Mouse (Mus musculus): ENCODE measurements around the gene Tnrc6c. TPM values are rescaled to one million over a fixed set of nuclear protein-coding genes. Genes with fewer than 3 reads are reported as not detected.
A peak's percentile ranks its signal among the peaks of the same experiment; 100 is the strongest.

The Tnrc6c gene
- polyA plus RNA-seq, 1 experiment from 2014 or later: 8.7 TPM

DNA sequence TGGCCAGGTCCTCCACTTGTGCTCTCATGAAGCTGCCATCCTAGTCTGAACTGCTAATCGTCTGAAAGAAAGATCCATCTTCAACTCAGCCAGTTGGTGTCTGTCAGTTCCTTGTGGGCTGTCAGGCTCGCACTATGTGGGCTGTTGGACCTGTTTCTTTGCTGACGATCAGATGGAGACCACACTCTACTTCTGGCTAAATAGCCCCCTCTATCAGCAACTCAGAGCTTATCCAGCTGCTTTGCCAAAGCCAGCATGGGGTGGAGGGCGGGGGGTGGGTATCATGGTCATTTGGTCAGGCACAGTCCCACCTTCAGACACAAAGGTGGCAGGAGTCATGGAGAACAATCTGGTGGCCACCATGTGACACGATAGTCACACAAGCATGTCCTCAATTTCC, 42.2 kb upstream of the Tnrc6c start:
- Histone ChIP-seq H3K4me3 (ENCODE audit: control insufficient read depth in 1 of 2, insufficient read depth in 1 of 2, low read depth in 1 of 2, low read length in 2 of 2) (no peak overlapping the region), H3K4me1 (ENCODE audit: control insufficient read depth in 2 of 2, insufficient read depth in 2 of 2, low read length in 2 of 2) (peaks cover 0 to 2% of the 10 kb centered on the region in 2 experiments; a peak in 1 of 4 replicates), H3K36me3 (ENCODE audit: control insufficient read depth, insufficient read depth, low read length) (no peaks in the 10 kb centered on the region), H3K9ac (ENCODE audit: low read length) (no peak overlapping the region), H3K27ac (replicated peaks in 1 of 2; ENCODE audit: control insufficient read depth in 1 of 2, insufficient read depth in 1 of 2, low read depth in 2 of 2, low read length in 2 of 2) (no peak overlapping the region), H3K9me3 (ENCODE audit: control insufficient read depth, low read length) (no peaks in the 10 kb centered on the region), H3K27me3 (ENCODE audit: control insufficient read depth, insufficient read depth, low read length) (peaks cover 44% of the 10 kb centered on the region), H3K4me2 (ENCODE audit: low read length) (peak overlapping the region; percentile 66; the same call in 1 of the 2 replicates)
- ATAC-seq (ENCODE audit: insufficient number of reproducible peaks, insufficient read depth, low FRiP score, low read depth): no peak
- WGBS: 32% methylated on average over 5 of the region's 5 CpGs

DNA sequence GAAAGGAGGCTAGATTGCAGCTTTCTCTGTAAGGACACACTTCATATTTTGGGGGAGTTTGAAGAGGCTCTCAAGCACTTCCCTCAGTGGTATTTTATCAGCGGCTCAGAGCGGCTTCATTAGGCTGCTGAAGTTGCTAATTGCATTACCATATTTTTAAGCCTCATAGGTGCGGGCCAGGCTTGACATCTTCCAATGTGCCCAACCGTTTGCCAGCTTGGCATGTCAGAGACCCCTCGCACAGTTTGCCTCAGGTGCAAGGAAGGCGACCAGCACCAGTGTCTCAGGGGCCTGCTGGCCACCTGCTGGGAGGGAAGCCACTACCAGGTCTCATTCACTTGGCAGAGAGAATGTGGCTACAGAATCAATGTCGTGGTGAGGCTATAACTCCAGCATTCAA, 41.2 kb upstream of the Tnrc6c start:
- Histone ChIP-seq H3K27ac (replicated peaks in 1 of 2; ENCODE audit: control insufficient read depth in 1 of 2, insufficient read depth in 1 of 2, low read depth in 2 of 2, low read length in 2 of 2) (no peak overlapping the region), H3K9me3 (ENCODE audit: control insufficient read depth, low read length) (no peaks in the 10 kb centered on the region), H3K4me1 (ENCODE audit: control insufficient read depth in 2 of 2, insufficient read depth in 2 of 2, low read length in 2 of 2) (peaks cover 3 to 10% of the 10 kb centered on the region in 2 experiments; a peak in 3 of 4 replicates), H3K27me3 (ENCODE audit: control insufficient read depth, insufficient read depth, low read length) (peaks cover 53% of the 10 kb centered on the region), H3K9ac (ENCODE audit: low read length) (no peak overlapping the region), H3K36me3 (ENCODE audit: control insufficient read depth, insufficient read depth, low read length) (no peaks in the 10 kb centered on the region), H3K4me3 (ENCODE audit: control insufficient read depth in 1 of 2, insufficient read depth in 1 of 2, low read depth in 1 of 2, low read length in 2 of 2) (no peak overlapping the region), H3K4me2 (ENCODE audit: low read length) (no peak overlapping the region)
- no peak for ATAC-seq (ENCODE audit: insufficient number of reproducible peaks, insufficient read depth, low FRiP score, low read depth)
- 49% methylated on average over 7 of the region's 7 CpGs for WGBS

DNA sequence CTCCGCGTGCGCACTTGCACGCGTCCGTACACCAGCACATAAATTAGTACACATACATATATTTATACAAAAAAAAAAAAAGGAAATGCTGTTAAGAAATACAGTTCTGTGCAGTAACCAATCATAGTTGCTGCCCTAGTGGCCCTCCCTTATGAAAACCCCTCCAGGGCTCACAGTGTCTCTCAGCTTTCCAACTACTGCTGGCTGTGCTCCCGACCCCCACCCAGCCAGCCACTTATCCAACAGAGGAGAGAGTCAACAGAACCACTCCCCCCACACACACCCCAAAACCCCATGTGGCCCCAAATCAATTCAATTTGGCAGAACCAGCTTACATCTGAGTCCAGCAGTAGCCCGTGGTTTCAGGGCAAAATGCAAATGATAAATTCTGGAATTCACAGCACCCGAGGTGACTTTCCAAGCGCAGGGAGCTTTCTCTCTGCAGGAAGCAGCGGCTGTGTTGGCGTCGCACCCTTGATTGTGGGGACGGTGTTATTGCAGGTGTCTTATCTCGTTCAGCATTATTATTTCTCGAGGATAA, 36.7 kb upstream of the Tnrc6c start:
- Histone ChIP-seq H3K4me2 (ENCODE audit: low read length) (peak overlapping the region; percentile 36), H3K27me3 (ENCODE audit: control insufficient read depth, insufficient read depth, low read length) (peaks cover 40% of the 10 kb centered on the region), H3K4me1 (ENCODE audit: control insufficient read depth in 2 of 2, insufficient read depth in 2 of 2, low read length in 2 of 2) (peaks cover 5 to 10% of the 10 kb centered on the region in 2 experiments; a peak in 3 of 4 replicates), H3K27ac (replicated peaks in 1 of 2; ENCODE audit: control insufficient read depth in 1 of 2, insufficient read depth in 1 of 2, low read depth in 2 of 2, low read length in 2 of 2) (no peak overlapping the region), H3K36me3 (ENCODE audit: control insufficient read depth, insufficient read depth, low read length) (no peaks in the 10 kb centered on the region), H3K9ac (ENCODE audit: low read length) (no peak overlapping the region; the same call in 1 of the 2 replicates), H3K4me3 (ENCODE audit: control insufficient read depth in 1 of 2, insufficient read depth in 1 of 2, low read depth in 1 of 2, low read length in 2 of 2) (peak overlapping the region in 1 of 2 experiments; percentile 4; a peak in 1 of 4 replicates), H3K9me3 (ENCODE audit: control insufficient read depth, low read length) (no peaks in the 10 kb centered on the region)
- 19% methylated on average over 16 of the region's 16 CpGs for whole genome bisulfite sequencing
- no peak for ATAC-seq (ENCODE audit: insufficient number of reproducible peaks, insufficient read depth, low FRiP score, low read depth)

- no peak for ATAC-seq (ENCODE audit: insufficient number of reproducible peaks, insufficient read depth, low FRiP score, low read depth)
- Histone ChIP-seq H3K9me3 (ENCODE audit: control insufficient read depth, low read length) (no peaks in the 10 kb centered on the region), H3K27ac (replicated peaks in 1 of 2; ENCODE audit: control insufficient read depth in 1 of 2, insufficient read depth in 1 of 2, low read depth in 2 of 2, low read length in 2 of 2) (no peak overlapping the region), H3K36me3 (ENCODE audit: control insufficient read depth, insufficient read depth, low read length) (no peaks in the 10 kb centered on the region), H3K4me3 (ENCODE audit: control insufficient read depth in 1 of 2, insufficient read depth in 1 of 2, low read depth in 1 of 2, low read length in 2 of 2) (no peak overlapping the region), H3K9ac (ENCODE audit: low read length) (no peak overlapping the region; the same call in 1 of the 2 replicates), H3K4me2 (ENCODE audit: low read length) (peak overlapping the region; percentile 36; the same call in 1 of the 2 replicates), H3K4me1 (ENCODE audit: control insufficient read depth in 2 of 2, insufficient read depth in 2 of 2, low read length in 2 of 2) (peaks cover 5 to 10% of the 10 kb centered on the region in 2 experiments; a peak in 3 of 4 replicates), H3K27me3 (ENCODE audit: control insufficient read depth, insufficient read depth, low read length) (peaks cover 37% of the 10 kb centered on the region)
- WGBS: 16% methylated on average over 3 of the region's 3 CpGs
Observed at GRCm38 (mm10) chr11:117618214-117618613, 35.9 kb upstream of the Tnrc6c start.

DNA sequence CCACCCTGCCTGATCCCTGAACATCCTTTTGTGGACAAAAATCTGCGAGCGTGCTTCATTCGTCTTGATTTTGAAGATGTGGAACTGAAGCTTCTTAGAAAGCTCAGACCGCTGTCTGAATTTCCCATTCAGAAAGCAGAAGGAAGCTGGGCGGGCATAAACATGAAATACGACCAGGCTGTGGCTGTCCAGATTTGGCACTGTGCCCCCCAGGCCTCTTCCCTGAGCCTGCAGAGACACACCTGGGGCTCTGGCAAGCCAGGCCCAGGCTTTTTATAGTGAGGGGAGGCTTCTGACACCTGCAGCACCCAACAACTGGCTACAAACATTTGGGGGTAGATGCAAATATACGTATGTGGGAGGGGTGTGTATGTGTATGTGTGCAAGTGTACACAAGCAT, 35.3 kb upstream of the Tnrc6c start:
- no peak overlapping the region for H3K4me3 ChIP-seq (ENCODE audit: control insufficient read depth in 1 of 2, insufficient read depth in 1 of 2, low read depth in 1 of 2, low read length in 2 of 2)
- no peak for ATAC-seq (ENCODE audit: insufficient number of reproducible peaks, insufficient read depth, low FRiP score, low read depth)
- peaks cover 37% of the 10 kb centered on the region for H3K27me3 ChIP-seq (ENCODE audit: control insufficient read depth, insufficient read depth, low read length)
- H3K9me3 ChIP-seq (ENCODE audit: control insufficient read depth, low read length): no peaks in the 10 kb centered on the region
- H3K4me1 ChIP-seq (ENCODE audit: control insufficient read depth in 2 of 2, insufficient read depth in 2 of 2, low read length in 2 of 2): peaks cover 5 to 10% of the 10 kb centered on the region in 2 experiments; a peak in 3 of 4 replicates
- H3K27ac ChIP-seq (replicated peaks in 1 of 2; ENCODE audit: control insufficient read depth in 1 of 2, insufficient read depth in 1 of 2, low read depth in 2 of 2, low read length in 2 of 2): no peak overlapping the region
- WGBS: 81% methylated on average over 7 of the region's 7 CpGs
- H3K36me3 ChIP-seq (ENCODE audit: control insufficient read depth, insufficient read depth, low read length): no peaks in the 10 kb centered on the region
- no peak overlapping the region for H3K9ac ChIP-seq (ENCODE audit: low read length)
- H3K4me2 ChIP-seq (ENCODE audit: low read length): no peak overlapping the region

DNA sequence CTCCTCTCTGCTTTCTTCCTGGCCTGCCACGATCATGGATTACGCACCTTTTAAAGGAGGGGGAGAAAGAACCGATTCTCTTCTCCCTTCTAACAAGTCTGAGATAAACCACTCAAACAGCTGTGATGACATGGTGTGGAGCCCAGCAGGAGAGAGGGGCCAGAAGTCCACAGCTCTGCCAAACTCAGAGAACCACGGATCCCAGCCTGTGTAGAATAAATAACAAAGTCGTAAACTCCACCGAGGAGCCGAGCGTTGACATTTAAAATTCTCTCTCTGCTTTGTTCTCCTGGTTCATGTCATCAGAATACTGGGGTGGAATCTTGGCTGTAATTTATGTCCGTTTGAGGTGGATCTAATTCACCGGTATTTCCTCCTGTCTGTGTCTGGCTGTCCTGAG, 34.5 kb upstream of the Tnrc6c start:
- no peak for ATAC-seq (ENCODE audit: insufficient number of reproducible peaks, insufficient read depth, low FRiP score, low read depth)
- Histone ChIP-seq H3K36me3 (ENCODE audit: control insufficient read depth, insufficient read depth, low read length) (no peaks in the 10 kb centered on the region), H3K27ac (replicated peaks in 1 of 2; ENCODE audit: control insufficient read depth in 1 of 2, insufficient read depth in 1 of 2, low read depth in 2 of 2, low read length in 2 of 2) (no peak overlapping the region), H3K27me3 (ENCODE audit: control insufficient read depth, insufficient read depth, low read length) (peaks cover 32% of the 10 kb centered on the region), H3K4me3 (ENCODE audit: control insufficient read depth in 1 of 2, insufficient read depth in 1 of 2, low read depth in 1 of 2, low read length in 2 of 2) (no peak overlapping the region), H3K9me3 (ENCODE audit: control insufficient read depth, low read length) (no peaks in the 10 kb centered on the region), H3K4me1 (ENCODE audit: control insufficient read depth in 2 of 2, insufficient read depth in 2 of 2, low read length in 2 of 2) (peaks cover 5 to 10% of the 10 kb centered on the region in 2 experiments; a peak in 3 of 4 replicates), H3K9ac (ENCODE audit: low read length) (no peak overlapping the region; the same call in 1 of the 2 replicates), H3K4me2 (ENCODE audit: low read length) (no peak overlapping the region)
- WGBS: 37% methylated on average over 10 of the region's 10 CpGs

- ATAC-seq (ENCODE audit: insufficient number of reproducible peaks, insufficient read depth, low FRiP score, low read depth): no peak
- H3K36me3 ChIP-seq (ENCODE audit: control insufficient read depth, insufficient read depth, low read length): no peaks in the 10 kb centered on the region
- 75% methylated on average over 4 of the region's 4 CpGs for WGBS
Observed at GRCm38 (mm10) chr11:117625196-117625595, 28.9 kb upstream of the Tnrc6c start.

GRCm38 (mm10) chr11:117626557-117626956, 27.5 kb upstream of the Tnrc6c start:
- H3K27me3 ChIP-seq (ENCODE audit: control insufficient read depth, insufficient read depth, low read length): peaks cover 21% of the 10 kb centered on the region
- H3K36me3 ChIP-seq (ENCODE audit: control insufficient read depth, insufficient read depth, low read length): no peaks in the 10 kb centered on the region
- H3K27ac ChIP-seq (replicated peaks in 1 of 2; ENCODE audit: control insufficient read depth in 1 of 2, insufficient read depth in 1 of 2, low read depth in 2 of 2, low read length in 2 of 2): no peak overlapping the region
- H3K4me3 ChIP-seq (ENCODE audit: control insufficient read depth in 1 of 2, insufficient read depth in 1 of 2, low read depth in 1 of 2, low read length in 2 of 2): no peak overlapping the region
- H3K9me3 ChIP-seq (ENCODE audit: control insufficient read depth, low read length): no peaks in the 10 kb centered on the region
- peaks cover 8 to 9% of the 10 kb centered on the region in 2 experiments; a peak in 3 of 4 replicates for H3K4me1 ChIP-seq (ENCODE audit: control insufficient read depth in 2 of 2, insufficient read depth in 2 of 2, low read length in 2 of 2)
- H3K4me2 ChIP-seq (ENCODE audit: low read length): no peak overlapping the region
- H3K9ac ChIP-seq (ENCODE audit: low read length): no peak overlapping the region
- 70% methylated on average over 6 of the region's 6 CpGs for WGBS
- no peak for ATAC-seq (ENCODE audit: insufficient number of reproducible peaks, insufficient read depth, low FRiP score, low read depth)

More at GRCm38 (mm10) chr11:117625196-117625595, 28.9 kb upstream of the Tnrc6c start:
- Histone ChIP-seq H3K4me3 (ENCODE audit: control insufficient read depth in 1 of 2, insufficient read depth in 1 of 2, low read depth in 1 of 2, low read length in 2 of 2) (no peak overlapping the region), H3K27me3 (ENCODE audit: control insufficient read depth, insufficient read depth, low read length) (peaks cover 21% of the 10 kb centered on the region), H3K27ac (replicated peaks in 1 of 2; ENCODE audit: control insufficient read depth in 1 of 2, insufficient read depth in 1 of 2, low read depth in 2 of 2, low read length in 2 of 2) (no peak overlapping the region), H3K4me2 (ENCODE audit: low read length) (no peak overlapping the region), H3K9me3 (ENCODE audit: control insufficient read depth, low read length) (no peaks in the 10 kb centered on the region), H3K4me1 (ENCODE audit: control insufficient read depth in 2 of 2, insufficient read depth in 2 of 2, low read length in 2 of 2) (peaks cover 8 to 9% of the 10 kb centered on the region in 2 experiments; a peak in 3 of 4 replicates), H3K9ac (ENCODE audit: low read length) (no peak overlapping the region)
